Mouse (Mus musculus) midbrain, embryonic 15.5 days (tissue): ENCODE data around the gene Nme4. TPM values are rescaled to one million over a fixed set of nuclear protein-coding genes. Genes with fewer than 3 reads are reported as not detected.

Source experiments
- ATAC-seq: fragments of 200-750 bp; cut with Nextera tagmentation; replicated peaks from 2 replicates; pipeline ENCODE4 v1.8.0; 2017; ENCODE audit warnings: moderate TSS enrichment
- H3K27ac ChIP-seq: fragments of 300-500 bp; sonication (generic); 2 replicates; pipeline ENCODE4 v1.5.1; 2015; ENCODE audit warnings: mild to moderate bottlenecking, inconsistent platforms
- H3K27me3 ChIP-seq: fragments of 300-500 bp; sonication (generic); replicated peaks from 2 replicates; pipeline ENCODE4 v1.6.1; 2015; ENCODE audit warnings: inconsistent platforms
- H3K36me3 ChIP-seq: fragments of 300-500 bp; sonication (generic); replicated peaks from 2 replicates; pipeline ENCODE4 v1.6.1; 2015; ENCODE audit warnings: inconsistent platforms
- H3K4me1 ChIP-seq: fragments of 300-500 bp; sonication (generic); 2 replicates; pipeline ENCODE4 v1.6.1; 2015; ENCODE audit warnings: inconsistent platforms
- H3K4me2 ChIP-seq: fragments of 300-500 bp; sonication (generic); 2 replicates; pipeline ENCODE4 v1.6.1; 2015; ENCODE audit warnings: inconsistent platforms, mild to moderate bottlenecking, moderate library complexity
- H3K4me3 ChIP-seq: fragments of 300-500 bp; sonication (generic); 2 replicates; pipeline ENCODE4 v1.5.1; 2015; ENCODE audit warnings: mild to moderate bottlenecking, inconsistent platforms
- H3K9ac ChIP-seq: fragments of 300-500 bp; sonication (generic); 2 replicates; pipeline ENCODE4 v1.6.1; 2015; ENCODE audit warnings: mild to moderate bottlenecking, inconsistent platforms
- H3K9me3 ChIP-seq: fragments of 300-500 bp; sonication (generic); 2 replicates; pipeline ENCODE4 v1.6.1; 2016; ENCODE audit warnings: inconsistent platforms
- WGBS: fragments of 180-500 bp; shearing (Covaris S2); methylation state at CpG from one replicate; pipeline ENCODE4 v1.1.7; 2015; ENCODE audit warnings: mixed read lengths; 5-methylcytosine and 5-hydroxymethylcytosine counted together
- polyA plus RNA-seq: library from polyadenylated mRNA; unstranded; fragments of >200 nt; fragmentation: Nextera tagmentation; extraction: Ambion mirVana; gene quantifications from 2 replicates; pipeline ENCODE4 v1.2.1, GENCODE M21; 2015

Gene Nme4
- polyA plus RNA-seq, 1 experiment from 2014 or later: 24.7 TPM

GRCm38 (mm10) chr17:26052706-26053105 lies 42.7 kb downstream of the Nme4 start:
- WGBS: 94% methylated on average over 4 of the region's 4 CpGs
- H3K4me1 ChIP-seq: no peaks in the 10 kb centered on the region
- H3K9me3 ChIP-seq: no peaks in the 10 kb centered on the region
- H3K9ac ChIP-seq: no peak overlapping the region
- no peaks in the 10 kb centered on the region for H3K27me3 ChIP-seq
- H3K36me3 ChIP-seq: 0 out of 2 replicates have a peak, but pooled peaks cover 6% of the 10 kb centered on the region
- H3K4me2 ChIP-seq: no peak overlapping the region
- ATAC-seq: no peak
- H3K27ac ChIP-seq: no peak overlapping the region
- no peak overlapping the region for H3K4me3 ChIP-seq

GRCm38 (mm10) chr17:26052074-26052473 lies 43.3 kb downstream of the Nme4 start:
- 92% methylated on average over 4 of the region's 4 CpGs for WGBS
- Histone ChIP-seq H3K4me3 (no peak overlapping the region), H3K9me3 (no peaks in the 10 kb centered on the region), H3K4me2 (no peak overlapping the region), H3K27me3 (no peaks in the 10 kb centered on the region), H3K27ac (no peak overlapping the region), H3K36me3 (0 out of 2 replicates have a peak, but pooled peaks cover 6% of the 10 kb centered on the region), H3K9ac (no peak overlapping the region), H3K4me1 (0 out of 2 replicates have a peak, but pooled peaks cover under 1% of the 10 kb centered on the region)
- no peak for ATAC-seq

- WGBS: 93% methylated on average over 8 of the region's 8 CpGs
- ATAC-seq: no peak
Measured at GRCm38 (mm10) chr17:26048118-26048517, 47.3 kb downstream of the Nme4 start.

GRCm38 (mm10) chr17:26046253-26046997 lies 49.0 kb downstream of the Nme4 start:
- Histone ChIP-seq H3K9ac (no peak overlapping the region), H3K4me1 (peaks cover 34% of the 10 kb centered on the region; the same call in 1 of the 2 replicates), H3K4me3 (no peak overlapping the region), H3K9me3 (no peaks in the 10 kb centered on the region), H3K27me3 (no peaks in the 10 kb centered on the region), H3K36me3 (no peaks in the 10 kb centered on the region), H3K4me2 (no peak overlapping the region), H3K27ac (0 out of 2 replicates have a peak overlapping the region, but pooled peaks have one; percentile 26)
- 61% methylated on average over 10 of the region's 10 CpGs for whole genome bisulfite sequencing
- ATAC-seq: no peak

More at GRCm38 (mm10) chr17:26048118-26048517, 47.3 kb downstream of the Nme4 start:
- Histone ChIP-seq H3K9ac (no peak overlapping the region), H3K27me3 (no peaks in the 10 kb centered on the region), H3K9me3 (no peaks in the 10 kb centered on the region), H3K36me3 (no peaks in the 10 kb centered on the region), H3K4me3 (no peak overlapping the region), H3K27ac (no peak overlapping the region), H3K4me1 (peaks cover 25% of the 10 kb centered on the region; the same call in 1 of the 2 replicates), H3K4me2 (no peak overlapping the region)

- no peak overlapping the region for H3K4me2 ChIP-seq
- H3K36me3 ChIP-seq: no peaks in the 10 kb centered on the region
- no peaks in the 10 kb centered on the region for H3K9me3 ChIP-seq
- H3K9ac ChIP-seq: no peak overlapping the region
- WGBS: 43% methylated on average over 4 of the region's 4 CpGs
- no peak for ATAC-seq
- no peaks in the 10 kb centered on the region for H3K27me3 ChIP-seq
- H3K27ac ChIP-seq: peak overlapping the region; percentile 26; the same call in 1 of the 2 replicates
- no peak overlapping the region for H3K4me3 ChIP-seq
- H3K4me1 ChIP-seq: peaks cover 39% of the 10 kb centered on the region; the same call in 1 of the 2 replicates
Measured at GRCm38 (mm10) chr17:26045285-26045684, 50.1 kb downstream of the Nme4 start.

GRCm38 (mm10) chr17:26043249-26043636 lies 52.2 kb downstream of the Nme4 start:
- no peak overlapping the region for H3K4me2 ChIP-seq
- 50% methylated on average over 5 of the region's 5 CpGs for WGBS
- H3K27me3 ChIP-seq: no peaks in the 10 kb centered on the region
- no peaks in the 10 kb centered on the region for H3K9me3 ChIP-seq
- ATAC-seq: peak; percentile 70
- H3K36me3 ChIP-seq: no peaks in the 10 kb centered on the region
- H3K27ac ChIP-seq: peak overlapping the region; percentile 78
- no peak overlapping the region for H3K9ac ChIP-seq
- H3K4me1 ChIP-seq: peaks cover 39% of the 10 kb centered on the region; the same call in 1 of the 2 replicates
- no peak overlapping the region for H3K4me3 ChIP-seq

- peak overlapping the region; percentile 78 for H3K27ac ChIP-seq
- WGBS: 64% methylated on average over 13 of the region's 13 CpGs
- peaks cover 39% of the 10 kb centered on the region; the same call in 1 of the 2 replicates for H3K4me1 ChIP-seq
- H3K27me3 ChIP-seq: no peaks in the 10 kb centered on the region
- no peaks in the 10 kb centered on the region for H3K9me3 ChIP-seq
- no peaks in the 10 kb centered on the region for H3K36me3 ChIP-seq
- peak; percentile 48; the same call in 1 of the 2 replicates for ATAC-seq
- H3K9ac ChIP-seq: no peak overlapping the region
- no peak overlapping the region for H3K4me2 ChIP-seq
- no peak overlapping the region for H3K4me3 ChIP-seq
Measured at GRCm38 (mm10) chr17:26042599-26043248, 52.7 kb downstream of the Nme4 start.

Other genes starting within 250 kb of the Nme4 start
- gene Wdr90, start 234.1 kb downstream of the Nme4 start, polyA plus RNA-seq: 19.7 and 23.3 TPM in 2 replicates
- gene Mcrip2, start 226.8 kb downstream of the Nme4 start, polyA plus RNA-seq: 18.5 and 19.8 TPM in 2 replicates
- 70.5 and 71.1 TPM in 2 replicates for gene Mettl26, start 220.5 kb downstream of the Nme4 start, polyA plus RNA-seq
- gene Wfikkn1, start 214.7 kb downstream of the Nme4 start, polyA plus RNA-seq: 0.47 and 0.54 TPM in 2 replicates
- gene Rab40c, start 175.9 kb downstream of the Nme4 start, polyA plus RNA-seq: 56.7 and 57.5 TPM in 2 replicates
- gene Pigq, start 150.7 kb downstream of the Nme4 start, polyA plus RNA-seq: 71.9 and 75.8 TPM in 2 replicates
- gene Nhlrc4, start 150.6 kb downstream of the Nme4 start, polyA plus RNA-seq: 0.73 and 0.80 TPM in 2 replicates
- 3.1 and 6.1 TPM in 2 replicates for gene A930017K11Rik, start 143.0 kb downstream of the Nme4 start, polyA plus RNA-seq
- gene Capn15, start 109.8 kb downstream of the Nme4 start, polyA plus RNA-seq: 22.2 and 23.8 TPM in 2 replicates
- 32.2 and 32.6 TPM in 2 replicates for gene Rab11fip3, start 26.0 kb downstream of the Nme4 start, polyA plus RNA-seq
- 34.2 and 36.3 TPM in 2 replicates for gene Decr2, start 5.3 kb downstream of the Nme4 start, polyA plus RNA-seq
- gene Tmem8, start 17.7 kb upstream of the Nme4 start, polyA plus RNA-seq: 4.0 and 4.6 TPM in 2 replicates
- gene Mrpl28, start 27.9 kb upstream of the Nme4 start, polyA plus RNA-seq: 172 and 179 TPM in 2 replicates
- gene Axin1, start 43.1 kb upstream of the Nme4 start, polyA plus RNA-seq: 23.5 and 27.8 TPM in 2 replicates
- gene Pdia2, start 103.5 kb upstream of the Nme4 start, polyA plus RNA-seq: 0.13 and 0.38 TPM in 2 replicates
- 7.6 and 8.3 TPM in 2 replicates for gene Rgs11, start 107.3 kb upstream of the Nme4 start, polyA plus RNA-seq
- 124 and 125 TPM in 2 replicates for gene Arhgdig, start 112.2 kb upstream of the Nme4 start, polyA plus RNA-seq
- 31.7 and 33.8 TPM in 2 replicates for gene Fam234a, start 148.6 kb upstream of the Nme4 start, polyA plus RNA-seq
- 117 and 123 TPM in 2 replicates for gene Luc7l, start 157.3 kb upstream of the Nme4 start, polyA plus RNA-seq